Mouse (Mus musculus): Measurements from ENCODE around the gene Swap70. TPM values are rescaled to one million over a fixed set of nuclear protein-coding genes. Genes with fewer than 3 reads are reported as not detected.

Gene Swap70
- polyA plus RNA-seq, 1 experiment from 2014 or later = 7.4 TPM

GRCm38 (mm10) chr7:110245128-110245527 is 23.6 kb downstream of the Swap70 start:
- Histone ChIP-seq H3K9ac (ENCODE audit: low read depth, low read length) (no peak overlapping the region), H3K4me2 (ENCODE audit: low read depth, low read length) (no peak overlapping the region), H3K27me3 (ENCODE audit: control insufficient read depth, insufficient read depth, low read depth, low read length) (no peaks in the 10 kb centered on the region), H3K9me3 (replicated peaks; ENCODE audit: control insufficient read depth, low read length) (no peaks in the 10 kb centered on the region), H3K27ac (ENCODE audit: low read length) (no peak overlapping the region), H3K4me3 (ENCODE audit: low read depth, low read length) (no peak overlapping the region), H3K36me3 (ENCODE audit: control insufficient read depth, insufficient read depth) (no peaks in the 10 kb centered on the region), H3K4me1 (ENCODE audit: control insufficient read depth, low read depth, low read length) (no peaks in the 10 kb centered on the region)
- 78% methylated on average over 9 of the region's 9 CpGs for WGBS (ENCODE audit: insufficient replicate concordance)
- no peak for ATAC-seq (ENCODE audit: low read depth)

GRCm38 (mm10) chr7:110246526-110246925 is 25.0 kb downstream of the Swap70 start:
- Histone ChIP-seq H3K27me3 (ENCODE audit: control insufficient read depth, insufficient read depth, low read depth, low read length) (no peaks in the 10 kb centered on the region), H3K4me3 (ENCODE audit: low read depth, low read length) (no peak overlapping the region), H3K4me2 (ENCODE audit: low read depth, low read length) (no peak overlapping the region), H3K27ac (ENCODE audit: low read length) (no peak overlapping the region), H3K9ac (ENCODE audit: low read depth, low read length) (no peak overlapping the region), H3K36me3 (ENCODE audit: control insufficient read depth, insufficient read depth) (no peaks in the 10 kb centered on the region), H3K4me1 (ENCODE audit: control insufficient read depth, low read depth, low read length) (no peaks in the 10 kb centered on the region), H3K9me3 (replicated peaks; ENCODE audit: control insufficient read depth, low read length) (no peaks in the 10 kb centered on the region)
- WGBS (ENCODE audit: insufficient replicate concordance) = 83% methylated on average over 9 of the region's 9 CpGs
- no peak for ATAC-seq (ENCODE audit: low read depth)

GRCm38 (mm10) chr7:110247801-110248200 is 26.3 kb downstream of the Swap70 start:
- H3K27me3 ChIP-seq (ENCODE audit: control insufficient read depth, insufficient read depth, low read depth, low read length) = no peaks in the 10 kb centered on the region

GRCm38 (mm10) chr7:110248677-110249076 is 27.2 kb downstream of the Swap70 start:
- no peaks in the 10 kb centered on the region for H3K4me1 ChIP-seq (ENCODE audit: control insufficient read depth, low read depth, low read length)
- no peak overlapping the region for H3K9ac ChIP-seq (ENCODE audit: low read depth, low read length)
- H3K4me2 ChIP-seq (ENCODE audit: low read depth, low read length) = no peak overlapping the region
- no peaks in the 10 kb centered on the region for H3K36me3 ChIP-seq (ENCODE audit: control insufficient read depth, insufficient read depth)
- ATAC-seq (ENCODE audit: low read depth) = no peak
- no peak overlapping the region for H3K27ac ChIP-seq (ENCODE audit: low read length)
- no peak overlapping the region for H3K4me3 ChIP-seq (ENCODE audit: low read depth, low read length)
- WGBS (ENCODE audit: insufficient replicate concordance) = 81% methylated on average over 4 of the region's 4 CpGs
- H3K27me3 ChIP-seq (ENCODE audit: control insufficient read depth, insufficient read depth, low read depth, low read length) = no peaks in the 10 kb centered on the region
- no peaks in the 10 kb centered on the region for H3K9me3 ChIP-seq (replicated peaks; ENCODE audit: control insufficient read depth, low read length)

More at GRCm38 (mm10) chr7:110247801-110248200, 26.3 kb downstream of the Swap70 start:
- Histone ChIP-seq H3K4me1 (ENCODE audit: control insufficient read depth, low read depth, low read length) (no peaks in the 10 kb centered on the region), H3K9me3 (replicated peaks; ENCODE audit: control insufficient read depth, low read length) (no peaks in the 10 kb centered on the region), H3K4me2 (ENCODE audit: low read depth, low read length) (no peak overlapping the region), H3K36me3 (ENCODE audit: control insufficient read depth, insufficient read depth) (no peaks in the 10 kb centered on the region), H3K9ac (ENCODE audit: low read depth, low read length) (no peak overlapping the region), H3K4me3 (ENCODE audit: low read depth, low read length) (no peak overlapping the region), H3K27ac (ENCODE audit: low read length) (no peak overlapping the region)
- WGBS (ENCODE audit: insufficient replicate concordance) = 79% methylated on average over 3 of the region's 3 CpGs
- no peak for ATAC-seq (ENCODE audit: low read depth)

- WGBS (ENCODE audit: insufficient replicate concordance) = 51% methylated on average over 2 of the region's 2 CpGs
- Histone ChIP-seq H3K9me3 (replicated peaks; ENCODE audit: control insufficient read depth, low read length) (no peaks in the 10 kb centered on the region), H3K9ac (ENCODE audit: low read depth, low read length) (no peak overlapping the region), H3K27me3 (ENCODE audit: control insufficient read depth, insufficient read depth, low read depth, low read length) (no peaks in the 10 kb centered on the region), H3K4me2 (ENCODE audit: low read depth, low read length) (no peak overlapping the region), H3K4me1 (ENCODE audit: control insufficient read depth, low read depth, low read length) (peaks cover 3% of the 10 kb centered on the region; the same call in 1 of the 2 replicates), H3K27ac (ENCODE audit: low read length) (no peak overlapping the region), H3K4me3 (ENCODE audit: low read depth, low read length) (no peak overlapping the region), H3K36me3 (ENCODE audit: control insufficient read depth, insufficient read depth) (no peaks in the 10 kb centered on the region)
- no peak for ATAC-seq (ENCODE audit: low read depth)
Measured at GRCm38 (mm10) chr7:110253861-110254260, 32.4 kb downstream of the Swap70 start.

GRCm38 (mm10) chr7:110254395-110254794 is 32.9 kb downstream of the Swap70 start:
- WGBS (ENCODE audit: insufficient replicate concordance) = 47% methylated on average over 5 of the region's 5 CpGs
- Histone ChIP-seq H3K4me1 (ENCODE audit: control insufficient read depth, low read depth, low read length) (peaks cover 3% of the 10 kb centered on the region; the same call in 1 of the 2 replicates), H3K4me3 (ENCODE audit: low read depth, low read length) (no peak overlapping the region), H3K27me3 (ENCODE audit: control insufficient read depth, insufficient read depth, low read depth, low read length) (no peaks in the 10 kb centered on the region), H3K36me3 (ENCODE audit: control insufficient read depth, insufficient read depth) (no peaks in the 10 kb centered on the region), H3K9me3 (replicated peaks; ENCODE audit: control insufficient read depth, low read length) (no peaks in the 10 kb centered on the region), H3K4me2 (ENCODE audit: low read depth, low read length) (no peak overlapping the region), H3K9ac (ENCODE audit: low read depth, low read length) (no peak overlapping the region), H3K27ac (ENCODE audit: low read length) (no peak overlapping the region)
- no peak for ATAC-seq (ENCODE audit: low read depth)

- H3K36me3 ChIP-seq (ENCODE audit: control insufficient read depth, insufficient read depth) = no peaks in the 10 kb centered on the region
- H3K4me2 ChIP-seq (ENCODE audit: low read depth, low read length) = no peak overlapping the region
- H3K9ac ChIP-seq (ENCODE audit: low read depth, low read length) = no peak overlapping the region
- H3K4me3 ChIP-seq (ENCODE audit: low read depth, low read length) = no peak overlapping the region
- no peak overlapping the region for H3K27ac ChIP-seq (ENCODE audit: low read length)
- peaks cover 3% of the 10 kb centered on the region; the same call in 1 of the 2 replicates for H3K4me1 ChIP-seq (ENCODE audit: control insufficient read depth, low read depth, low read length)
- ATAC-seq (ENCODE audit: low read depth) = no peak
- H3K9me3 ChIP-seq (replicated peaks; ENCODE audit: control insufficient read depth, low read length) = no peaks in the 10 kb centered on the region
- no peaks in the 10 kb centered on the region for H3K27me3 ChIP-seq (ENCODE audit: control insufficient read depth, insufficient read depth, low read depth, low read length)
- 18% methylated on average over 2 of the region's 2 CpGs for WGBS (ENCODE audit: insufficient replicate concordance)
Measured at GRCm38 (mm10) chr7:110257059-110257458, 35.5 kb downstream of the Swap70 start.

- Histone ChIP-seq H3K9me3 (replicated peaks; ENCODE audit: control insufficient read depth, low read length) (no peaks in the 10 kb centered on the region), H3K36me3 (ENCODE audit: control insufficient read depth, insufficient read depth) (no peaks in the 10 kb centered on the region), H3K4me1 (ENCODE audit: control insufficient read depth, low read depth, low read length) (peaks cover 5% of the 10 kb centered on the region; the same call in 1 of the 2 replicates), H3K9ac (ENCODE audit: low read depth, low read length) (no peak overlapping the region), H3K4me2 (ENCODE audit: low read depth, low read length) (no peak overlapping the region), H3K27me3 (ENCODE audit: control insufficient read depth, insufficient read depth, low read depth, low read length) (no peaks in the 10 kb centered on the region), H3K27ac (ENCODE audit: low read length) (no peak overlapping the region), H3K4me3 (ENCODE audit: low read depth, low read length) (no peak overlapping the region)
- 62% methylated on average over 11 of the region's 11 CpGs for WGBS (ENCODE audit: insufficient replicate concordance)
- ATAC-seq (ENCODE audit: low read depth) = no peak
Measured at GRCm38 (mm10) chr7:110258196-110258950, 36.9 kb downstream of the Swap70 start.

- no peak for ATAC-seq (ENCODE audit: low read depth)
Measured at GRCm38 (mm10) chr7:110259966-110260711, 38.6 kb downstream of the Swap70 start.

More at GRCm38 (mm10) chr7:110259966-110260711, 38.6 kb downstream of the Swap70 start:
- no peak overlapping the region for H3K9ac ChIP-seq (ENCODE audit: low read depth, low read length)
- no peak overlapping the region for H3K4me2 ChIP-seq (ENCODE audit: low read depth, low read length)
- H3K27ac ChIP-seq (ENCODE audit: low read length) = 0 out of 2 replicates have a peak overlapping the region, but pooled peaks have one; percentile 18
- 47% methylated on average over 4 of the region's 4 CpGs for WGBS (ENCODE audit: insufficient replicate concordance)
- H3K4me3 ChIP-seq (ENCODE audit: low read depth, low read length) = no peak overlapping the region
- peaks cover 5% of the 10 kb centered on the region; the same call in 1 of the 2 replicates for H3K4me1 ChIP-seq (ENCODE audit: control insufficient read depth, low read depth, low read length)
- no peaks in the 10 kb centered on the region for H3K27me3 ChIP-seq (ENCODE audit: control insufficient read depth, insufficient read depth, low read depth, low read length)
- no peaks in the 10 kb centered on the region for H3K9me3 ChIP-seq (replicated peaks; ENCODE audit: control insufficient read depth, low read length)
- no peaks in the 10 kb centered on the region for H3K36me3 ChIP-seq (ENCODE audit: control insufficient read depth, insufficient read depth)
